Mouse (Mus musculus) ovary, postnatal 14 days (tissue): Measurements from ENCODE around the gene Ankrd16.
A peak's percentile ranks its signal among the peaks of the same experiment; 100 is the strongest.

Experiments used
- DNase-seq: peaks from one replicate; pipeline ENCODE4 v3.0.0; 2022; ENCODE audit warnings: low spot score

Gene Ankrd16

DNA sequence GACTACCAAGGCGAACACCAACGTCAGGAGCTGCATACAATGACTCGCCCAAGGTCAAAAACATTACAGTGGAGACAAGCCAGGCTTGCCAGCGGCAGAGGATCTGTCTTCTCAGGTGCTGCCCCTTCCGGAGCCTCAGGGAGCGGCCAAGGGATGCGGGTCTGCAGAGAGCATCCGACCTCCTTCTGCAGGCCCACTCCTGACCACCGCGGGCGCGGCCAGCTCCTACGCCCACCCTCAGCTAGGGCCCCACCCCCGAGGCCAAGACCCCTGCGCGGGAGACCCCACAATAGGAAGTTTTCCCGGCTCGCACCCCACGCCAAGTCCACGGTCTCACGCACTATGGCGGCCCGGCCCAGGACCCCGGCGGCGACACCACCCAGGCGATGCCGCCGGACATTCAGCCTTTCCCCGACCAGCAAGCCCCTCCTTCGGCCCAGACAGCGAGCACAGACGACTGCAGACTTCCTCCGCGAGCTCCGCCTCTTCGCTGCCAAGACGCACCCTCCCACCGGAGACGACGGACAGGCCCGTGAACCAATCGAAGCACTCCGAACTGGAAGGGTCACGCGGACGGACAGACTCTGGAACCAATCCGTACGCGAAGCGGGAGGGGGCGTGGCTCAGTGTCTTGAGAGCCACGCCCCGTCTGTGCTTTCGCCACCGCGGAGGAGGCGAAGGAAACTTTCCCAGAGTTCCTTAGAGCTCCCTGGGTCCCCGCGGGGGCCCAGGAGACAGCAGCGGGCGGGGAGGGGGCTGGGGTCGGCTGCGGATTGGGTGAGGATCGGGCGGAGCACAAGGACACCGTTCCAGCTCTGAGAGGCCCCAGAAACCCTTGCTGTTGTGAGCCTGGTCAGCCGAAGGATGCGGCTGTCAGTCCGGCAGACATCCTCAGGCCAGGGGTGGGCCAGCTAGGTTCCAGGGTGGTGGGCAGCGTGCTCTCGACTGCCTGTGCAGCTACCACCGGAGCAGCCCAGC lies at the start of gene Ankrd16, which contains the start of gene Fbh1:
Ankrd16 (plus strand) TSS at position 786 of the 978 bp plus-strand sequence.
Fbh1 (minus strand) TSS at position 492 of the 978 bp plus-strand sequence.
- DNase-seq: peak; percentile 100

DNA sequence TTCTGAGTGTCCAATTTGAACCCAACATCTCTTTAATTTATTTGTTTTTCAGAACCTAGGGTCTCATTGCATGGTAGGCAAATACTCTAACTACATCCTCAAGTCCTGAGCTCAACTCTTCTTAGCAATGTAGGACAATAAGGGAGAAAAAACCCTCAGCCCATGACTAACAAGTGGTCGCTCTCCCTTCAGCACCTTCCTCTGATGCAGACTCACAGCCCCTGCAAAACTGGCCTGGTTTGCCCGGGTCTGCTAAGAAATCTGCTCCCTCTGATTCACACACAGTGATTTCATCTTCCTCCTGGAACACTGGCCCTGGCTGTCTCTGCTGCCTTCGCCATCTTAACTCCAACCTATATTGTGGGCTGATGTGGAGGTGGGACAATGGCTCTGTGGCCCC lies 48.6 kb upstream of the Ankrd16 start:
- no peak for DNase-seq

DNA sequence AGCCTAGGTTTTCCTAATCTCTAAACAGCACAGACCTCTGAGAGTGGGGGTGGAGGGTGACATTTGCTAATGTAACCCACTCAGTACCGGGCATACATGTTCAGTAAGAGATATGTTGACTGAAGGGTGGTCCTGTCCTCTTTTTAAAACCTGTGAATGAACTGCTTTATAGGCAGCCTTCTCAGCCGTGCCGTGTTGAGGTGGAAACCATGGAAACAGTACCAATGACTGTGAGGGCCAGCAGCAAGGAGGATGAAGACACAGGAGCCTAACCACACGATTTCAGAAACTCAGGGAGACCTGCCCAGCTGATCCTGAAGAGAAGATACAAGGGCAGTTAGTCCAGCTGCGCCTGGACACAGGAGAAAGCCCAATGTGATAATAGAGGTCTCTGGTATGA lies 44.7 kb upstream of the Ankrd16 start:
- DNase-seq: no peak

DNA sequence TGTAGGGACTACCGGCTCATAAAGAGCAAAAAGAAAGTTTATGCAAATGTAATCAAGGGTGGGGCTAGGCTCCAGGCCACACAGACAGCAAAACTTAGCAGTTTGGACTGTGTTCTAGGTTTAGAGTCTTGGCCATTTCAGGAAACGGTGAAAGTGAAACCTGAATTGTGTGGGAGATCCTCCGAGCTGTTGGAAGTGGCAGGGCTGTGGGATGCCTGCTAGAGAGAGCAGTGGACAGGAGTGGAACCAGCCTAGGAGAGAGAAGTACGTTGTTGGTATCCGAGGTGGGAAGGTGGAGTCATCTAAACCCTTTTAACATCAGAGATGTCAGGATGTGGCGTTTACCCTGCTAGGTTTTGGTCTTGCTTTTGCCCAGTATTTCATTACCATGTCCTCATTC lies 41.8 kb upstream of the Ankrd16 start:
- no peak for DNase-seq

- no peak for DNase-seq
Observed at GRCm38 (mm10) chr2:11738794-11739193, 38.9 kb upstream of the Ankrd16 start.

- DNase-seq: no peak
Observed at GRCm38 (mm10) chr2:11739516-11740051, 38.1 kb upstream of the Ankrd16 start.

- DNase-seq: no peak
Observed at GRCm38 (mm10) chr2:11762541-11762940, 15.1 kb upstream of the Ankrd16 start.

- DNase-seq: no peak
Observed at GRCm38 (mm10) chr2:11765694-11766093, 12.0 kb upstream of the Ankrd16 start.

GRCm38 (mm10) chr2:11766485-11767160 lies 11.1 kb upstream of the Ankrd16 start:
- DNase-seq: no peak

DNA sequence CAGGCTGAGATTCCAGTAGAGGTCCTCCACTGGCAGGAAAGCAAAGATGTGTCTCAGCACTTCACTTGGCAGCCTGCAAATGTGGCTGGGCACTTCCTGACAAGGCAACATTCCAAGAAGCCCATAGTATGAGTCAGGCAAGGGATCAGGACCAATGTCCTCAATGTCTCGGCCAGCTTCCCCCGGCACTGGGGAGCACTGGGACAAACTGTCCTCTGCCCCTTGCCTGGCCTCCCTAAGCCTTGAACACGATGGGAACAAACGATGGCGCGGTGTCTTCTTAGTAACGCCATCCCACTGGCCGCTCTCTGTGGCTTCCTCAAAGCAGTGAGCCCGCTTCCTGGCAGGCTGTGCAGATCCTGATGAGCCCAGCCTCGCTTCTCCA lies 10.5 kb upstream of the Ankrd16 start:
- no peak for DNase-seq

- DNase-seq: no peak
Observed at GRCm38 (mm10) chr2:11771701-11772100, 6.0 kb upstream of the Ankrd16 start.

DNA sequence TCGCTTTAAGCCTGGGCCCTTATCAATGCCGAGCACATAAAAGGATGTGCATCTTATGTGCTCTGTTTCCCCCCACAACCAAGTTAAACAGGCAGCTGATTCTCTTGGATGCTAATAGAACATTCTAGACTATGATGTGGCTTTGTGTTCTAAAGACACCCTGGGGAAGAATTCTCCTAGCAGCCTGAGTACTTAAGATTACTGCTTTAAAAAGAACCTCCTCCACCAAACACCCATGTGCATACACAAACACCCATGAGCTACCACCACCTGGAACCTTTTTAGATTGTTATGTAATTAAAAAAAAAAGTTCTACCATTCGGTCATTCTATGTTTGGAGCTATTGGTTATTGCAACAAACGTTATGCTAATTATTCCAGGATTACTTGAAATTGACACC lies 5.3 kb upstream of the Ankrd16 start:
- DNase-seq: no peak

GRCm38 (mm10) chr2:11774426-11774825 lies 3.2 kb upstream of the Ankrd16 start:
- no peak for DNase-seq

DNA sequence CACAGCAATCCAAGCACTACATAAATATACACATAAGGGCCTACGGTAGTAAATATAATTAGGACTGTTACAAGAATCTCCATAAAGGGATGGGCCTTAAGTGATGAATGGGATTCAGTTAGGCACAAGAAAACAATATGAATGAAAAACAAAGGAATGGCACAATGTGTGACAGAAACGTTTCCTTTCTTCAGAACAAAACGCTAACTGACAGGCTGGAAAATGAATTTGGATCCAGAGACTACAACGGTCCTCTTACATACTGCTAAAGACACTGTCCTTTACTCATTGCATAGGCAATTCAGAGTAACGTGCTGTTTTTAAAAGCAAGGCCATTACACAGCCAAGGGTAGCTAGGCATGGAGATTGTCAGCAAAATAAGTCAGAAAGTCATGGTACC lies 2.6 kb upstream of the Ankrd16 start:
- DNase-seq: no peak

DNA sequence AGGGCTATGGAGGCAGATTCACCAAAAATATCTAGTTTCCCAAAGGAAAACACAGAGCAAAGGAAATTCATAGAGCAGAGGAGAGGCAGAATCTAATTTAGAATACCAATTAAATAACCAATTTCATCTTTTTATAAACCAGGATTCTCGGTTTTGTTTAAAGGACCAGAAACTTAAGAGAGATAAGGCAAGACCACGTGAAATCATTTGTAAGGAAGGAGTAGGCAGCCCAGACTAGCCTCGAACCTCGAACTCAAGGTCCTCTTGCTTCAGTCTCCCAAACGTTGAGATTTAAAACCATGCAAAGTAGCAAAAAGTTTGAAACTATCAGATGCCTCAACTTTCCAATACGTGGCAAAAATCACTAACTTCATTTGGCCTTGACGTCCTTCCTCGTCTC lies 1.3 kb upstream of the Ankrd16 start:
- no peak for DNase-seq

- peak; percentile 71 for DNase-seq
Observed at GRCm38 (mm10) chr2:11778087-11778823, 579 bp downstream of the Ankrd16 start.

DNA sequence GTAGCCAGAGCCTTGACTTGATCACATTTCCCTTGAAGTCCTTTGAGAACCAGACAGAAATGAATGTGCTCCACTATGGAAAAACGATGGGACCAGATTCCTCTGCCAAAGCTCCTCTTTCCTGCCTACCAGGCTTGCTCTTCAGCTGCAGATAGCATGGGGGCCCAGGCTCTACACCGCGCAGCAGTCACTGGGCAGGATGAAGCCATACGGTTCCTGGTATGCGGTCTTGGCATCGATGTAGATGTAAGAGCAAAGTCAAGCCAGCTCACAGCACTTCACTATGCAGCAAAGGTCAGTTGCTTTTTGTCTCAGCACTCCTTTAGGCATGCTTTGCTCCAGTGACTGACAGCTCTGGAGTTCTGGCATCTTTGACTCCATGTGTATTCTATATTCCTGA lies 6.5 kb downstream of the Ankrd16 start:
- no peak for DNase-seq

DNA sequence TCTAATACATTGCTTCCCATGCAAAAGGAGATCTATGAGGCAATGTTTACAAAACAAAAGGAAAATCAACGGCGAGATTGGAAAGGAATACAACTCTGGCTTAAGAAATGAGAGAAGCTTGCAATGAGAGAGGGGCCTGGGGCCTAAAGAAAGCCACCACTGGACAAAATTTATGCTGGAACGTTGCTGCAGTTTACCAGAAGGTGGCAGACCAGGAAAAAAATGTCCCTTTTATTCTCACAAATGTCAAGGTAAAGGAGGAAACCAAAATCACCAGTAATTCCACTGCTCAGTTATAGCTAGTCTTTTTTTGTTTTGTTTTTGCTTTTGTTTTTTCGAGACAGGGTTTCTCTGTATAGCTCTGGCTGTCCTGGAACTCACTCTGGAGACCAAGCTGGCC lies 17.0 kb downstream of the Ankrd16 start:
- no peak for DNase-seq

GRCm38 (mm10) chr2:11797930-11798364 lies 20.3 kb downstream of the Ankrd16 start:
- no peak for DNase-seq

DNA sequence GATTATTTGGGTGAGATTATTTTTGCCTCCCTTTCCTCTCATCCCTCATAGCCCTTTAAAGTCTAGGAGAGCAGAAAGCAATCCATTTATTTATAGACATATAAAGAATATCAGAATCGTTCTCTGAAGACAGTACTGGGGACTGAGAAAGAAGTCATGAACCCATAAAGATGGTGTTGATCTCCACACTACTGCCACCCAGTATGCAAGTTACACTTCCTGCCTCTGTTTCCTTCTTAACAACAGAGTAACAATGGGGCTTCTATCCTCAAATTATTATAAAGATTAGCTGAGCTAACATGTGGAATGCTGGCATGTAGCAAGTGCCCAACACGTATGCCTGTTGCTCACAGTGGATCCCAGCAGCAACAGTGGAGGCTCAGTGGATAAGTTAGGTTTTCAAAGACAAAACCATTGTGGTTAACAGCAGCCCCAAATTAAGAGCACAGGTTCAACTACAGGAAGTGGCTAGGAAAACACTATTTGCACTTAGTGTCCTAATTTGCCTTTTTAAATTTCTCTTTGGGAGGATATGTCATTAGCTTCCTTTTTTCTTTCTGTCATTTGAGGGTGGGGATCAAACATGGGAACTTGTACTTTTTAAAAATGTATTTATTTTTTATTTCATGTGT lies 23.7 kb downstream of the Ankrd16 start:
- no peak for DNase-seq
